Mouse (Mus musculus): ENCODE measurements around the gene Rap1gds1.

DNA sequence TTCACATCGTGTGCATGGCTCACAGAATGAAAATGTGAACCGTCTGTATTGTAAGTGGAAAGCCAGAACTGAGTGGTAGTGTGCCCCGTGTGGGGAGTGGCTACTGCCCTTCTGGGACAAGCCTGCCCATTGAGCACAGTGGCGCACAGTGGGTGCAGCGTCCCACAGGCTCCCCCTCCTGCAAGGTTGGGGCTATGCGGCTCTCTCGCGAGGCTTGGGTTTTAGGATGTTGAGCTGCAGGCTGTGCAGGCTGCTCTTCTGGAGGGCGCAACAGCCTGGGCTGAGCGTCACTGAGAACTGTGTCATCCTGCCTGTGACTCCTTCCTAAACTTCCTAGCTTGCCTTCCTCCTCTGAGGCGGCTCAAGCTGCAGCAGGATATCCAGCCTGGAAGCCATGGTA lies 177.5 kb downstream of the Rap1gds1 start:
- no peak for TF ChIP-seq POLR2A (IDR thresholded peaks at IDR 0.05; ENCODE audit: control insufficient read depth, extremely low read depth, insufficient read depth, low read length, poor library complexity)
- no peak; the same call in 1 of the 2 replicates for TF ChIP-seq CTCF (IDR thresholded peaks at IDR 0.05; ENCODE audit: borderline replicate concordance, control insufficient read depth, extremely low read depth, insufficient read depth, low read length, poor library complexity)
